Mouse (Mus musculus): ENCODE measurements around the gene Nacc1. TPM values are rescaled to one million over a fixed set of nuclear protein-coding genes. Genes with fewer than 3 reads are reported as not detected.

The Nacc1 gene
- polyA plus RNA-seq, 1 experiment from 2014 or later = 19.1 TPM

DNA sequence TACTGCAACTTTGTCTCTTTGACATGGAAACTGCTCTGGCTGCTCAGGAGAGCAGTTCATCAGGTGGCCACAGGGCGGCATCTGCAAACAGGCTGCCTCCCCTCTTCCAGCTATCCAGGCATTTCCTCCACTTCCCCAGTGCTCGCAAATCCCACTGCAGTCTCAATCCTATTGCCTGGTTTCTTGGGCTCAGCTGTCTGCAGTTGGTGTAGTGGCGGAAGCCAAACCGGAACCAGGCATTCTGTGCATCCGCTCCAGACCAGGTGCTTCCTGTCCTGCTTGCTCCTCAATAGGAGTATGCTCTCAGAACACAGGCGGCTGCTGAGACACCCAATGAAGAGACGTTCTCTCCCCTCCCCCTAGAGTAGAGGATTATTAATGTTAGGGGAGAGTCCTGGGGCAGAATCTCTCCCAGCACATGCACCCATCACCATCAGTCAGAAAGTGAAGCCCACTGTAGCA is 12.2 kb upstream of the Nacc1 start:
- H3K4me3 ChIP-seq (ENCODE audit: low read depth, low read length) = no peak overlapping the region
- peak overlapping the region; percentile 29 for H3K4me2 ChIP-seq
- H3K9ac ChIP-seq (ENCODE audit: low read depth, low read length) = 0 out of 2 replicates have a peak overlapping the region, but pooled peaks have one; percentile 16
- H3K27ac ChIP-seq (ENCODE audit: low read depth, low read length) = peak overlapping the region; percentile 91
- H3K27me3 ChIP-seq (ENCODE audit: control insufficient read depth, insufficient read depth, low read length) = peaks cover 30% of the 10 kb centered on the region
- 48% methylated on average over 7 of the region's 7 CpGs for WGBS (ENCODE audit: insufficient replicate concordance)
- ATAC-seq (replicated peaks; ENCODE audit: insufficient number of reproducible peaks, low FRiP score, low TSS enrichment) = no peak
- peaks cover 32% of the 10 kb centered on the region for H3K4me1 ChIP-seq (ENCODE audit: control insufficient read depth, insufficient read depth, low read length)
- peaks cover 25% of the 10 kb centered on the region for H3K36me3 ChIP-seq (ENCODE audit: control insufficient read depth, insufficient read depth, low read length)
- H3K9me3 ChIP-seq (replicated peaks; ENCODE audit: control insufficient read depth, low read length) = no peaks in the 10 kb centered on the region

GRCm38 (mm10) chr8:84698929-84699401 is 11.3 kb upstream of the Nacc1 start:
- no peak overlapping the region for H3K4me3 ChIP-seq (ENCODE audit: low read depth, low read length)
- 84% methylated on average over 9 of the region's 9 CpGs for WGBS (ENCODE audit: insufficient replicate concordance)
- H3K27me3 ChIP-seq (ENCODE audit: control insufficient read depth, insufficient read depth, low read length) = peaks cover 20% of the 10 kb centered on the region
- peaks cover 25% of the 10 kb centered on the region for H3K36me3 ChIP-seq (ENCODE audit: control insufficient read depth, insufficient read depth, low read length)
- peak overlapping the region; percentile 91 for H3K27ac ChIP-seq (ENCODE audit: low read depth, low read length)
- H3K9me3 ChIP-seq (replicated peaks; ENCODE audit: control insufficient read depth, low read length) = no peaks in the 10 kb centered on the region
- H3K4me2 ChIP-seq = no peak overlapping the region
- no peak for ATAC-seq (replicated peaks; ENCODE audit: insufficient number of reproducible peaks, low FRiP score, low TSS enrichment)
- H3K9ac ChIP-seq (ENCODE audit: low read depth, low read length) = no peak overlapping the region
- H3K4me1 ChIP-seq (ENCODE audit: control insufficient read depth, insufficient read depth, low read length) = peaks cover 25% of the 10 kb centered on the region

GRCm38 (mm10) chr8:84698288-84698687 is 10.6 kb upstream of the Nacc1 start:
- H3K9ac ChIP-seq (ENCODE audit: low read depth, low read length) = no peak overlapping the region
- ATAC-seq (replicated peaks; ENCODE audit: insufficient number of reproducible peaks, low FRiP score, low TSS enrichment) = no peak
- H3K4me2 ChIP-seq = no peak overlapping the region
- H3K9me3 ChIP-seq (replicated peaks; ENCODE audit: control insufficient read depth, low read length) = no peaks in the 10 kb centered on the region
- peaks cover 14% of the 10 kb centered on the region for H3K27me3 ChIP-seq (ENCODE audit: control insufficient read depth, insufficient read depth, low read length)
- no peak overlapping the region for H3K27ac ChIP-seq (ENCODE audit: low read depth, low read length)
- H3K36me3 ChIP-seq (ENCODE audit: control insufficient read depth, insufficient read depth, low read length) = peaks cover 25% of the 10 kb centered on the region
- 93% methylated on average over 5 of the region's 5 CpGs for WGBS (ENCODE audit: insufficient replicate concordance)
- H3K4me1 ChIP-seq (ENCODE audit: control insufficient read depth, insufficient read depth, low read length) = peaks cover 21% of the 10 kb centered on the region
- no peak overlapping the region for H3K4me3 ChIP-seq (ENCODE audit: low read depth, low read length)

- no peak overlapping the region for H3K4me2 ChIP-seq
- H3K9ac ChIP-seq (ENCODE audit: low read depth, low read length) = no peak overlapping the region
- no peak overlapping the region for H3K4me3 ChIP-seq (ENCODE audit: low read depth, low read length)
- peaks cover 21% of the 10 kb centered on the region for H3K4me1 ChIP-seq (ENCODE audit: control insufficient read depth, insufficient read depth, low read length)
- H3K27ac ChIP-seq (ENCODE audit: low read depth, low read length) = no peak overlapping the region
- WGBS (ENCODE audit: insufficient replicate concordance) = 84% methylated on average over 14 of the region's 14 CpGs
- no peak for ATAC-seq (replicated peaks; ENCODE audit: insufficient number of reproducible peaks, low FRiP score, low TSS enrichment)
- H3K27me3 ChIP-seq (ENCODE audit: control insufficient read depth, insufficient read depth, low read length) = peaks cover 5% of the 10 kb centered on the region
- H3K36me3 ChIP-seq (ENCODE audit: control insufficient read depth, insufficient read depth, low read length) = peaks cover 25% of the 10 kb centered on the region
- H3K9me3 ChIP-seq (replicated peaks; ENCODE audit: control insufficient read depth, low read length) = no peaks in the 10 kb centered on the region
These were observed 9.8 kb upstream of the Nacc1 start for GRCm38 (mm10) chr8:84697166-84698130.

DNA sequence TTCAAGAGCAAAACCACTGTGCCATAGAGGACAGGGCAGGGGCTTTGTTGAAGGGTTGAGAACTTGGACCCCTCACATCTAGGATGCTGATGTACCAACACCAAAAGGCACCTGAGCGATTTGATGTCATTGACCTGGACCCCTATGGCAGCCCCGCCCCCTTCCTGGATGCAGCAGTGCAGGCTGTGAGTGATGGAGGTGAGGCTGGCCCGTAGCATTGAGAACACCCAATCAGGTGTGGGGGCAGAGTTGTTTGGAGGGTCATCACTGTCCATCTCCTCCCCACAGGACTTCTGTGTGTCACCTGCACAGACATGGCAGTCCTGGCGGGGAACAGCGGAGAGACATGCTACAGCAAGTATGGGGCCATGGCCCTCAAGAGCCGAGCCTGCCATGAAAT is 7.5 kb upstream of the Nacc1 start:
- Histone ChIP-seq H3K4me1 (ENCODE audit: control insufficient read depth, insufficient read depth, low read length) (peaks cover 10% of the 10 kb centered on the region), H3K9ac (ENCODE audit: low read depth, low read length) (no peak overlapping the region), H3K27ac (ENCODE audit: low read depth, low read length) (no peak overlapping the region), H3K27me3 (ENCODE audit: control insufficient read depth, insufficient read depth, low read length) (no peaks in the 10 kb centered on the region), H3K36me3 (ENCODE audit: control insufficient read depth, insufficient read depth, low read length) (peaks cover 29% of the 10 kb centered on the region), H3K4me2 (no peak overlapping the region), H3K9me3 (replicated peaks; ENCODE audit: control insufficient read depth, low read length) (no peaks in the 10 kb centered on the region), H3K4me3 (ENCODE audit: low read depth, low read length) (no peak overlapping the region)
- ATAC-seq (replicated peaks; ENCODE audit: insufficient number of reproducible peaks, low FRiP score, low TSS enrichment) = no peak
- 89% methylated on average over 6 of the region's 6 CpGs for WGBS (ENCODE audit: insufficient replicate concordance)

GRCm38 (mm10) chr8:84693332-84693731 is 5.7 kb upstream of the Nacc1 start:
- H3K27ac ChIP-seq (ENCODE audit: low read depth, low read length) = no peak overlapping the region
- ATAC-seq (replicated peaks; ENCODE audit: insufficient number of reproducible peaks, low FRiP score, low TSS enrichment) = no peak
- no peak overlapping the region for H3K9ac ChIP-seq (ENCODE audit: low read depth, low read length)
- no peaks in the 10 kb centered on the region for H3K9me3 ChIP-seq (replicated peaks; ENCODE audit: control insufficient read depth, low read length)
- 77% methylated on average over 4 of the region's 4 CpGs for WGBS (ENCODE audit: insufficient replicate concordance)
- H3K4me1 ChIP-seq (ENCODE audit: control insufficient read depth, insufficient read depth, low read length) = peaks cover 13% of the 10 kb centered on the region
- no peak overlapping the region for H3K4me2 ChIP-seq
- no peaks in the 10 kb centered on the region for H3K27me3 ChIP-seq (ENCODE audit: control insufficient read depth, insufficient read depth, low read length)
- H3K4me3 ChIP-seq (ENCODE audit: low read depth, low read length) = no peak overlapping the region
- peaks cover 29% of the 10 kb centered on the region for H3K36me3 ChIP-seq (ENCODE audit: control insufficient read depth, insufficient read depth, low read length)

DNA sequence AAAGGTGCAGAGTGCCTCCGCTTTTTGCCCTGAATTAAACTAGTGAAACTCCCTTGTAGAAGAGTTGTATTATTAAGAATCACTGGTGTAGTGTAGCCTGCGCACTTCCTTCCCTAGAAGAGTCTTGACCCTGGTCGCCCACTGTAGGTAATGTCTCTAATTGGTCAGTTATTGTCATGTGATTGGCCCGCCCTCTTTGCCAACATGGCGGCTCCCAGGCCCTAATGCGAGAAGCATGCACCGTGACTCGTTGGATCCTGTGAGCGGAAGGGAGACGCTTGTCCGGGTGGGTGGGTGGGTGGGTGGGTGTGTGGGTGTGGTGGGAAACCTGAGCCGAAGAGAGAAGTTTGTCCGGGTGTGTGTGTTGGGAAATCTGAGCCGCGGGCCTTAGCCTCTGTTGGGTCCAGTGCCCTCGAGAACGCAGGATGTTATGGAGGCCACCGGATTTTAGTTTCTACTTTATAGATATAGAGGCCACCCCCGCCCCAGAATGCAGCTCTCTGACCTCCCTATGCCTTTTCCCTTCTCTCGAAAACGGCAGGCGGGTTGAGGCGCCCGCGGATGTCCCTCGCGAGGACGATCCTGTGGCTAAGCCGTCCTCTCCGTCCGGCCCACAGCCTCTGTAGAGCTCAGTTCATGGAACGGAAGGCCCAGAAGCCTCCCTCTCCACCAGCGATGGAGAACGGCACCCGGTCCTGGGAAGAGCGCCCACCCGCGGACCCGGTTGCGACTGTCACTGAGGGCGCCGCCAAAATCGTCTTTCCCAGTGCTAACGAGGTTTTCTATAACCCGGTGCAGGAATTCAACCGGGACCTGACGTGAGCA is 1.6 kb upstream of the Nacc1 start:
- WGBS (ENCODE audit: insufficient replicate concordance) = under 1% methylated on average over 47 of the region's 47 CpGs
- ATAC-seq (replicated peaks; ENCODE audit: insufficient number of reproducible peaks, low FRiP score, low TSS enrichment) = peak; percentile 62; the same call in 1 of the 2 replicates
- Histone ChIP-seq H3K27ac (ENCODE audit: low read depth, low read length) (peak overlapping the region; percentile 78; the same call in 1 of the 2 replicates), H3K36me3 (ENCODE audit: control insufficient read depth, insufficient read depth, low read length) (peaks cover 4% of the 10 kb centered on the region; the same call in 1 of the 2 replicates), H3K4me2 (peak overlapping the region; percentile 86), H3K9me3 (replicated peaks; ENCODE audit: control insufficient read depth, low read length) (no peaks in the 10 kb centered on the region), H3K9ac (ENCODE audit: low read depth, low read length) (peak overlapping the region; percentile 86), H3K27me3 (ENCODE audit: control insufficient read depth, insufficient read depth, low read length) (no peaks in the 10 kb centered on the region), H3K4me1 (ENCODE audit: control insufficient read depth, insufficient read depth, low read length) (peaks cover 36% of the 10 kb centered on the region), H3K4me3 (ENCODE audit: low read depth, low read length) (peak overlapping the region; percentile 90)

- Histone ChIP-seq H3K36me3 (ENCODE audit: control insufficient read depth, insufficient read depth, low read length) (peaks cover 4% of the 10 kb centered on the region; the same call in 1 of the 2 replicates), H3K9me3 (replicated peaks; ENCODE audit: control insufficient read depth, low read length) (no peaks in the 10 kb centered on the region), H3K27ac (ENCODE audit: low read depth, low read length) (peak overlapping the region; percentile 88), H3K4me1 (ENCODE audit: control insufficient read depth, insufficient read depth, low read length) (peaks cover 44% of the 10 kb centered on the region), H3K4me2 (peak overlapping the region; percentile 86), H3K9ac (ENCODE audit: low read depth, low read length) (peak overlapping the region; percentile 99), H3K4me3 (ENCODE audit: low read depth, low read length) (peak overlapping the region; percentile 94), H3K27me3 (ENCODE audit: control insufficient read depth, insufficient read depth, low read length) (no peaks in the 10 kb centered on the region)
- under 1% methylated on average over 49 of the region's 62 CpGs for WGBS (ENCODE audit: insufficient replicate concordance)
- ATAC-seq (replicated peaks; ENCODE audit: insufficient number of reproducible peaks, low FRiP score, low TSS enrichment) = peak; percentile 67
These were observed 508 bp downstream of the Nacc1 start for GRCm38 (mm10) chr8:84687003-84687704.

Data from heart, embryonic 11.5 days (tissue).